In the genomic region with DNA sequence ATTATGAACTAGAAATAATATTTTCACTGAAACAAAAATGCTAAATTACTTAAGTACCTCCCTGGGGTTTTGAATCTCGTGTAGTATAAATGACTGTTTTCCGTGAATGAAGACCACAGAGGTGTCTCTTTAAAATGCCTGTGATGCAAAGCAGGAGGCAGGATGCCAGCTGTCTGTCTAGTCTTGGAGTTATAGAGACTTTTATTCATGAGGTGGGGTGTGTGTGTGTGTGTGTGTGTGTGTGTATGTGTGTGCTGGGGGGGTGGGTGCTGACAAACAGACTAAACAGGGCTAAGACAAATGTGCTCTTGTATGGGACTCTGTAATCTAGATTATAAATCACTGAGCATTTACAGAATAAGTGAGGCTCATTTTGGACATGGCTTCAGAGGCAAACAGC, we compare ENCODE assay signal across 22 mouse cellular contexts.
DNase-seq lines count a peak whose midpoint lies in the region; ATAC-seq and TF ChIP-seq lines count a peak whose summit lies in the region.
"Had no signal": no experiment of that assay in that cellular context is flagged by ENCODE, and none has a peak within 500 bp of the region (broad histone marks: within the 10 kb centered on the region; RNA-seq: fewer than 3 reads in every experiment).

No protein-coding gene starts in this region.

- ATAC-seq in forebrain, embryonic 15.5 days (replicated peaks): peak; percentile 60
- no peak for ATAC-seq in forebrain, embryonic 12.5 days (ENCODE audit: low FRiP score)
- ATAC-seq in midbrain, embryonic 11.5 days (ENCODE audit: low FRiP score): no peak
- peak; percentile 69 for ATAC-seq in neural tube, embryonic 13.5 days (ENCODE audit: low read depth)
- no peak for ATAC-seq in neural tube, embryonic 15.5 days (ENCODE audit: low FRiP score)
- ATAC-seq: activated CD4-positive, CD25-positive, alpha-beta regulatory T cell, adult 4 months; intestine, embryonic 15.5 days; Patski had no signal

- no peak for TF ChIP-seq POLR2A in kidney, adult 2 months (IDR thresholded peaks at IDR 0.05; ENCODE audit: low read depth, low read length)

- TF ChIP-seq CTCF in kidney, adult 2 months (conservative IDR thresholded peaks at IDR 0.05; ENCODE audit: insufficient read depth, insufficient read length, low read depth, low read length): no peak

- WGBS in forebrain, embryonic 15.5 days: 16% methylated on average over 2 of the region's 2 CpGs
- WGBS in forebrain, embryonic 12.5 days: 53% methylated on average over 2 of the region's 2 CpGs
- 70% methylated on average over 2 of the region's 2 CpGs for WGBS in midbrain, embryonic 11.5 days
- whole genome bisulfite sequencing in midbrain, embryonic 10.5 days: 81% methylated on average over 2 of the region's 2 CpGs
- WGBS in neural tube, embryonic 13.5 days: 20% methylated on average over 2 of the region's 2 CpGs
- WGBS in neural tube, embryonic 15.5 days: 16% methylated on average over 2 of the region's 2 CpGs
- 76% methylated on average over 2 of the region's 2 CpGs for WGBS in kidney, adult 2 months

- no peak overlapping the region for H3K27ac ChIP-seq in forebrain, embryonic 15.5 days (replicated peaks)
- no peak overlapping the region for H3K27ac ChIP-seq in forebrain, embryonic 12.5 days
- H3K27ac ChIP-seq in midbrain, embryonic 11.5 days (ENCODE audit: low read depth, low read length): no peak overlapping the region
- no peak overlapping the region for H3K27ac ChIP-seq in midbrain, embryonic 10.5 days (replicated peaks)
- no peak overlapping the region for H3K27ac ChIP-seq in neural tube, embryonic 13.5 days (replicated peaks)
- no peak overlapping the region for H3K27ac ChIP-seq in neural tube, embryonic 15.5 days (replicated peaks)
- H3K27ac ChIP-seq in kidney, adult 2 months (ENCODE audit: insufficient read depth, low read depth, low read length): no peak overlapping the region
- H3K27ac ChIP-seq: embryonic facial prominence, embryonic 13.5 days; heart, adult 2 months; heart, embryonic 15.5 days; hindbrain, embryonic 10.5 days; intestine, embryonic 15.5 days had no signal

- H3K36me3 ChIP-seq in forebrain, embryonic 15.5 days: no peaks in the 10 kb centered on the region
- no peaks in the 10 kb centered on the region for H3K36me3 ChIP-seq in forebrain, embryonic 12.5 days (replicated peaks)
- no peaks in the 10 kb centered on the region for H3K36me3 ChIP-seq in midbrain, embryonic 11.5 days (ENCODE audit: control insufficient read depth, insufficient read depth, low read length)
- no peaks in the 10 kb centered on the region for H3K36me3 ChIP-seq in midbrain, embryonic 10.5 days
- H3K36me3 ChIP-seq in neural tube, embryonic 13.5 days: no peaks in the 10 kb centered on the region
- no peaks in the 10 kb centered on the region for H3K36me3 ChIP-seq in neural tube, embryonic 15.5 days
- no peaks in the 10 kb centered on the region for H3K36me3 ChIP-seq in kidney, adult 2 months (ENCODE audit: control insufficient read depth, insufficient read depth, low read length)
- H3K36me3 ChIP-seq: embryonic facial prominence, embryonic 13.5 days; heart, embryonic 15.5 days; hindbrain, embryonic 10.5 days; intestine, embryonic 15.5 days had no signal

- 0 out of 2 replicates have a peak, but pooled peaks cover 12% of the 10 kb centered on the region for H3K4me1 ChIP-seq in forebrain, embryonic 15.5 days
- no peaks in the 10 kb centered on the region for H3K4me1 ChIP-seq in forebrain, embryonic 12.5 days
- no peaks in the 10 kb centered on the region for H3K4me1 ChIP-seq in midbrain, embryonic 11.5 days (ENCODE audit: control insufficient read depth, insufficient read depth, low read length)
- H3K4me1 ChIP-seq in midbrain, embryonic 10.5 days: no peaks in the 10 kb centered on the region
- 0 out of 2 replicates have a peak, but pooled peaks cover 5% of the 10 kb centered on the region for H3K4me1 ChIP-seq in neural tube, embryonic 13.5 days (replicated peaks)
- peaks cover 4% of the 10 kb centered on the region; the same call in 1 of the 2 replicates for H3K4me1 ChIP-seq in neural tube, embryonic 15.5 days
- no peaks in the 10 kb centered on the region for H3K4me1 ChIP-seq in kidney, adult 2 months (ENCODE audit: control insufficient read depth, insufficient read depth, low read length)
- H3K4me1 ChIP-seq: intestine, embryonic 15.5 days had no signal

- H3K27me3 ChIP-seq in forebrain, embryonic 15.5 days: no peaks in the 10 kb centered on the region
- H3K27me3 ChIP-seq in forebrain, embryonic 12.5 days: no peaks in the 10 kb centered on the region
- no peaks in the 10 kb centered on the region for H3K27me3 ChIP-seq in midbrain, embryonic 11.5 days (ENCODE audit: control insufficient read depth, insufficient read depth, low read length)
- H3K27me3 ChIP-seq in midbrain, embryonic 10.5 days (ENCODE audit: low read depth, poor library complexity, severe bottlenecking): no peaks in the 10 kb centered on the region
- H3K27me3 ChIP-seq in neural tube, embryonic 13.5 days: no peaks in the 10 kb centered on the region
- H3K27me3 ChIP-seq in neural tube, embryonic 15.5 days (replicated peaks): no peaks in the 10 kb centered on the region
- no peaks in the 10 kb centered on the region for H3K27me3 ChIP-seq in kidney, adult 2 months (replicated peaks; ENCODE audit: control insufficient read depth, insufficient read depth, low read length)
- H3K27me3 ChIP-seq: CH12.LX; heart, embryonic 15.5 days; intestine, embryonic 15.5 days; Patski had no signal

- no peak overlapping the region for H3K4me3 ChIP-seq in forebrain, embryonic 15.5 days
- no peak overlapping the region for H3K4me3 ChIP-seq in forebrain, embryonic 12.5 days (replicated peaks)
- H3K4me3 ChIP-seq in midbrain, embryonic 11.5 days (ENCODE audit: low read depth, low read length): no peak overlapping the region
- H3K4me3 ChIP-seq in midbrain, embryonic 10.5 days: no peak overlapping the region
- H3K4me3 ChIP-seq in neural tube, embryonic 13.5 days: no peak overlapping the region
- no peak overlapping the region for H3K4me3 ChIP-seq in neural tube, embryonic 15.5 days (replicated peaks)
- no peak overlapping the region for H3K4me3 ChIP-seq in kidney, adult 2 months (ENCODE audit: insufficient read depth, low read depth, low read length)
- H3K4me3 ChIP-seq: embryonic facial prominence, embryonic 13.5 days; heart, adult 2 months; heart, embryonic 15.5 days; hindbrain, embryonic 10.5 days; intestine, embryonic 15.5 days had no signal

- no peak overlapping the region for H3K9ac ChIP-seq in forebrain, embryonic 15.5 days (replicated peaks)
- no peak overlapping the region for H3K9ac ChIP-seq in forebrain, embryonic 12.5 days
- H3K9ac ChIP-seq in midbrain, embryonic 11.5 days (ENCODE audit: low read length): no peak overlapping the region
- no peak overlapping the region for H3K9ac ChIP-seq in neural tube, embryonic 13.5 days
- no peak overlapping the region for H3K9ac ChIP-seq in neural tube, embryonic 15.5 days (replicated peaks)
- H3K9ac ChIP-seq: embryonic facial prominence, embryonic 13.5 days; heart, embryonic 15.5 days; intestine, embryonic 15.5 days had no signal

- H3K9me3 ChIP-seq in forebrain, embryonic 15.5 days: no peaks in the 10 kb centered on the region
- no peaks in the 10 kb centered on the region for H3K9me3 ChIP-seq in forebrain, embryonic 12.5 days
- H3K9me3 ChIP-seq in midbrain, embryonic 11.5 days (ENCODE audit: control insufficient read depth, low read length): no peaks in the 10 kb centered on the region
- no peaks in the 10 kb centered on the region for H3K9me3 ChIP-seq in midbrain, embryonic 10.5 days (replicated peaks)
- no peaks in the 10 kb centered on the region for H3K9me3 ChIP-seq in neural tube, embryonic 13.5 days
- H3K9me3 ChIP-seq in neural tube, embryonic 15.5 days (replicated peaks): no peaks in the 10 kb centered on the region; the same call in 1 of the 2 replicates
- H3K9me3 ChIP-seq: embryonic facial prominence, embryonic 13.5 days; heart, embryonic 15.5 days; hindbrain, embryonic 10.5 days; intestine, embryonic 15.5 days had no signal

- H3K4me2 ChIP-seq in forebrain, embryonic 15.5 days (replicated peaks): no peak overlapping the region
- no peak overlapping the region for H3K4me2 ChIP-seq in forebrain, embryonic 12.5 days
- no peak overlapping the region for H3K4me2 ChIP-seq in midbrain, embryonic 11.5 days
- no peak overlapping the region for H3K4me2 ChIP-seq in neural tube, embryonic 13.5 days
- H3K4me2 ChIP-seq in neural tube, embryonic 15.5 days: no peak overlapping the region
- H3K4me2 ChIP-seq: embryonic facial prominence, embryonic 13.5 days; heart, embryonic 11.5 days; heart, embryonic 15.5 days; intestine, embryonic 15.5 days had no signal

- peak; percentile 45 for DNase-seq in midbrain, embryonic 11.5 days (ENCODE audit: low spot score, missing footprints)
- no peak for DNase-seq in midbrain, embryonic 10.5 days (ENCODE audit: low spot score)
- no peak for DNase-seq in kidney, adult 2 months
- DNase-seq: adrenal gland, postnatal 14 days; cerebellum, adult 18-20 months; cerebellum, adult 9-11 months; cerebellum, postnatal 36 days; gastrocnemius, postnatal 14 days; heart, adult 2 months; heart, postnatal 14 days had no signal

Comparison
In these comparisons a context has a peak if more than half of its experiments do, and no peak if none do; other contexts are left out.
1. ATAC-seq: peak in forebrain, embryonic 15.5 days (single experiment) and neural tube, embryonic 13.5 days (single experiment); none in forebrain, embryonic 12.5 days (single experiment), midbrain, embryonic 11.5 days (single experiment) and neural tube, embryonic 15.5 days (single experiment).